Mouse (Mus musculus) lung, embryonic 14.5 days (tissue): ENCODE results near the gene Gm43720. TPM values are rescaled to one million over a fixed set of nuclear protein-coding genes. Genes with fewer than 3 reads are reported as not detected.

Source experiments
- ATAC-seq: fragments of 200-750 bp; cut with Nextera tagmentation; 2 replicates; pipeline ENCODE4 v1.8.0; 2017; ENCODE audit warnings: mild to moderate bottlenecking, moderate TSS enrichment, moderate library complexity; ENCODE audit not compliant: insufficient read depth
- DNase-seq: peaks from one replicate; pipeline ENCODE4 v3.0.0-alpha.2; 2015
- H3K27ac ChIP-seq: fragments of 300-500 bp; sonication (generic); 2 replicates; pipeline ENCODE4 v1.5.1; 2014; ENCODE audit warnings: low read depth, mild to moderate bottlenecking, moderate library complexity
- H3K27me3 ChIP-seq: fragments of 300-500 bp; sonication (generic); 2 replicates; pipeline ENCODE4 v1.6.1; 2014; ENCODE audit warnings: low read length, control low read depth; ENCODE audit not compliant: insufficient read depth
- H3K36me3 ChIP-seq: fragments of 300-500 bp; sonication (generic); 2 replicates; pipeline ENCODE4 v1.6.1; 2014; ENCODE audit warnings: control low read depth; ENCODE audit not compliant: insufficient read depth
- H3K4me1 ChIP-seq: fragments of 300-500 bp; sonication (generic); 2 replicates; pipeline ENCODE4 v1.6.1; 2014; ENCODE audit warnings: antibody characterized with exemption, control low read depth; ENCODE audit not compliant: insufficient read depth
- H3K4me2 ChIP-seq: fragments of 300-500 bp; sonication (generic); 2 replicates; pipeline ENCODE4 v1.6.1; 2014; ENCODE audit warnings: mild to moderate bottlenecking
- H3K4me3 ChIP-seq: fragments of 300-500 bp; sonication (generic); 2 replicates; pipeline ENCODE4 v1.5.1; 2014; ENCODE audit warnings: low read depth, low read length
- H3K9ac ChIP-seq: fragments of 300-500 bp; sonication (generic); 2 replicates; pipeline ENCODE4 v1.6.1; 2014
- H3K9me3 ChIP-seq: fragments of 300-500 bp; sonication (generic); 2 replicates; pipeline ENCODE4 v1.6.1; 2016; ENCODE audit warnings: low read depth, low read length, control low read depth
- CTCF ChIP-seq: IDR thresholded peaks from 2 replicates; pipeline ENCODE4 v1.5.1; 2016; ENCODE audit warnings: antibody characterized with exemption, low read depth
- WGBS: fragments of 180-500 bp; shearing (Covaris S2); extraction: QIAGEN DNeasy Blood & Tissue Kit; methylation state at CpG from one replicate; pipeline ENCODE4 v1.1.7; 2014; 5-methylcytosine and 5-hydroxymethylcytosine counted together
- polyA plus RNA-seq: library from polyadenylated mRNA; unstranded; fragments of >200 nt; fragmentation: Nextera tagmentation; extraction: Ambion mirVana; gene quantifications from 2 replicates; pipeline ENCODE4 v1.2.1, GENCODE M21; 2014

Gene Gm43720
- polyA plus RNA-seq, 1 experiment from 2014 or later = 0.12 TPM

DNA sequence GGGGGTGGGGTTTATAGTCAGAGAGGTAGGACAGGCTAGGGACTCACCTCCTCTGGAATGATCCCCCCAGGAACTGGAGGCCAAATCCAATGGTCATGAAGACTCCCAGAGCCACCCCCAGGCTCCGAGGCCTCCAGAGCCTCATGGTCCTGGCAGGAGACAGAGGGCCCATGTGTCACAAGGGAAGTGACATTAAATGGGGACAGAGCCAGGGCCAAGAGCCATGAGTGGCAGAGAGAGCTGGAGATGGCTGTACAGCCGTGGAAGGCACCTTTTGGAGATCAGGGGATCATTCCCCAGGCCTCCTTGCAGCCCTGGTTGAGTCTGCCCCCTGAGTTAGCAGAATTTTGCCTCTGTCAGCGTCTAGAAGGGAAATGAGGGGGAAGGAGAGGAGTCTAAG is 8.5 kb downstream of the Gm43720 start:
- no peak overlapping the region for H3K27ac ChIP-seq
- peaks cover 7% of the 10 kb centered on the region; the same call in 1 of the 2 replicates for H3K4me1 ChIP-seq
- DNase-seq (no peak), ATAC-seq (no peak)
- no peak overlapping the region for H3K9ac ChIP-seq
- TF ChIP-seq CTCF = no peak
- H3K4me2 ChIP-seq = no peak overlapping the region
- H3K36me3 ChIP-seq = peaks cover 9% of the 10 kb centered on the region; the same call in 1 of the 2 replicates
- 53% methylated on average over 3 of the region's 3 CpGs for WGBS
- no peaks in the 10 kb centered on the region for H3K27me3 ChIP-seq
- H3K9me3 ChIP-seq = no peaks in the 10 kb centered on the region
- no peak overlapping the region for H3K4me3 ChIP-seq

DNA sequence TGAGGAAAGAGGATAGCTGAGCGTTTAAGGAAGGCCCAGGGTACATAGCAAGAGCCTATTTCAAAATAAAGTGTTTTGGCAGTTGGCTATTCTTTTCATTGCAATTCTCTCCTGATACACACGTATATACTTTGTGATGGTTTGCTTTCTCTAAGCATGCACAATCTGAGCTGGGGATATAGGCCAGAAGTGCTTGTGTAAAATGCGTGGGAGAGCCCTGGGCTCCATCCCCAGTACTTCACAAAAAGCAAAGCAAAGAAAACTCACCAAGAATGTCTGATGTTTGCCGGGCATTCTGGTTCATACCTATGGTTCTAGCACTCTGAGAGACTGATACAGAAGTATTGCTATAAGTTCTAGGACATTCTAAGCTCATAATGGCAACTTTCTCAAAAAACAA is 10.8 kb downstream of the Gm43720 start:
- TF ChIP-seq CTCF = no peak
- H3K36me3 ChIP-seq = no peaks in the 10 kb centered on the region
- DNase-seq = no peak
- no peak overlapping the region for H3K9ac ChIP-seq
- 76% methylated on average over 4 of the region's 4 CpGs for WGBS
- H3K9me3 ChIP-seq = no peaks in the 10 kb centered on the region
- H3K27ac ChIP-seq = no peak overlapping the region
- no peak overlapping the region for H3K4me2 ChIP-seq
- H3K4me1 ChIP-seq = peaks cover 4% of the 10 kb centered on the region; the same call in 1 of the 2 replicates
- ATAC-seq = no peak
- no peak overlapping the region for H3K4me3 ChIP-seq
- H3K27me3 ChIP-seq = no peaks in the 10 kb centered on the region

DNA sequence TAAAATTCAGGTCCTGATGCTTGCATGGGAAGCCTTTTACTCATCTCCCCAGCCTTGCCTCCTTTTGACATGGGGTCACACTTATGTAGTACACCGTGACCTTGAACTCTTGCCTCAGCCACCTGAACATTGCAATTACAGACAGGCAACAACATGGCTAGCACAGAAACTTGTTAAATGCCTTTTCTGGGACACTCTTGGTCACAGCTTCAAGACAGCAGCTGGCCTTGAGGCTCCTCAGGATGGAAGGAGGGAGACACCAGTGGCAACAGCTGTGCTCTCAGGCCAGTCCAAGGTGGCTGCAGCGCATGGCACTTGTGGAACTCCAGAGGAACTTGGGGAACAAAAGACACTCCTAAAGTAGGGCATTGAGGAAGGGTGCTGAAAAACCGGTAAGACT is 12.6 kb downstream of the Gm43720 start:
- no peaks in the 10 kb centered on the region for H3K27me3 ChIP-seq
- no peaks in the 10 kb centered on the region for H3K9me3 ChIP-seq
- peaks cover under 1% of the 10 kb centered on the region; the same call in 1 of the 2 replicates for H3K36me3 ChIP-seq
- H3K9ac ChIP-seq = no peak overlapping the region
- peaks cover 11% of the 10 kb centered on the region for H3K4me1 ChIP-seq
- WGBS = 83% methylated on average over 3 of the region's 3 CpGs
- H3K27ac ChIP-seq = no peak overlapping the region
- ATAC-seq = no peak
- no peak for TF ChIP-seq CTCF
- H3K4me3 ChIP-seq = no peak overlapping the region
- H3K4me2 ChIP-seq = no peak overlapping the region
- DNase-seq = no peak

DNA sequence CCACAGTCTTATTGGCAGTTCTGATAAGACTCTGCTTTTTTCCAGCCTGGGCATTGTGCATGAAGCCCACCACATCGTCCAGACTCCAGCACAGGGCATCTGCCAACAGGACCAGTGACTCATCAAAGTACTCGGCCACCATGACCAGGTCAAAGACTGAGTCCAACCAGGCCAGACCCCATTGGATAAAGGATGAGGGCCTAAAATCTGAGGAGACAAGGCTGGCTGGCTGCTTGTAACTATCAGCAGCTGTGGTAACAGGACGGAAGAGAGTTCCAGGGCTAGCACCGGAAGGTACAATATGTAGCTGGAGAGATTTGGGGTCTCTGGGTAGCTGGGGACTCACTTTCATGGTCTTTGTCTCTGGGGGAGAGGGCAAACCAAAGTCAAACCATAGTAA is 14.0 kb downstream of the Gm43720 start:
- no peak for TF ChIP-seq CTCF
- peaks cover 7% of the 10 kb centered on the region for H3K4me1 ChIP-seq
- peaks cover 14% of the 10 kb centered on the region for H3K36me3 ChIP-seq
- ATAC-seq = no peak
- WGBS = 95% methylated on average over 4 of the region's 4 CpGs
- no peak overlapping the region for H3K4me2 ChIP-seq
- H3K27ac ChIP-seq = no peak overlapping the region
- no peaks in the 10 kb centered on the region for H3K9me3 ChIP-seq
- no peak overlapping the region for H3K4me3 ChIP-seq
- H3K27me3 ChIP-seq = no peaks in the 10 kb centered on the region
- no peak overlapping the region for H3K9ac ChIP-seq
- no peak for DNase-seq

DNA sequence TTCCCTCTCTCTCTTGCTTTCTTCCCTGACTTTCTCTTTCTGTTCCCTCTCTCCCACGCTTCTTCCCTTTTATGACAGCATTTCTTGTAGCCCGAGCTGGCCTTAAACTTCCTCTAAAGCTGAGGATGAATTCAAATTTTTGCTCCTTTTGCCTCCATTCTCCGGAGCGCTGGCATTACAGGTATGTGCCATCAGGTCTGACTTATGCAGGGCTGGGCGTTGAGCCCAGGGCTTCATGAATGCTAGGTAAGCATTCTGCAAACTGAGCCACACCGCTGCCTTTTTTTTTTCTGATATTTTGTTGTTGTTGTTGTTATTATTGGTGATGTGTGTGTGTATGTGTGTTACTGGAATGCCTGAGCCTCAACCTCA is 15.6 kb downstream of the Gm43720 start:
- peak overlapping the region; percentile 95 for H3K9ac ChIP-seq
- peak overlapping the region; percentile 95 for H3K4me3 ChIP-seq
- H3K27ac ChIP-seq = 0 out of 2 replicates have a peak overlapping the region, but pooled peaks have one; percentile 42
- H3K4me1 ChIP-seq = peaks cover 7% of the 10 kb centered on the region
- H3K27me3 ChIP-seq = no peaks in the 10 kb centered on the region
- H3K9me3 ChIP-seq = no peaks in the 10 kb centered on the region
- WGBS = 8% methylated on average over 6 of the region's 6 CpGs
- TF ChIP-seq CTCF = no peak
- H3K36me3 ChIP-seq = peaks cover 29% of the 10 kb centered on the region
- ATAC-seq = no peak
- no peak for DNase-seq
- peak overlapping the region; percentile 92 for H3K4me2 ChIP-seq

DNA sequence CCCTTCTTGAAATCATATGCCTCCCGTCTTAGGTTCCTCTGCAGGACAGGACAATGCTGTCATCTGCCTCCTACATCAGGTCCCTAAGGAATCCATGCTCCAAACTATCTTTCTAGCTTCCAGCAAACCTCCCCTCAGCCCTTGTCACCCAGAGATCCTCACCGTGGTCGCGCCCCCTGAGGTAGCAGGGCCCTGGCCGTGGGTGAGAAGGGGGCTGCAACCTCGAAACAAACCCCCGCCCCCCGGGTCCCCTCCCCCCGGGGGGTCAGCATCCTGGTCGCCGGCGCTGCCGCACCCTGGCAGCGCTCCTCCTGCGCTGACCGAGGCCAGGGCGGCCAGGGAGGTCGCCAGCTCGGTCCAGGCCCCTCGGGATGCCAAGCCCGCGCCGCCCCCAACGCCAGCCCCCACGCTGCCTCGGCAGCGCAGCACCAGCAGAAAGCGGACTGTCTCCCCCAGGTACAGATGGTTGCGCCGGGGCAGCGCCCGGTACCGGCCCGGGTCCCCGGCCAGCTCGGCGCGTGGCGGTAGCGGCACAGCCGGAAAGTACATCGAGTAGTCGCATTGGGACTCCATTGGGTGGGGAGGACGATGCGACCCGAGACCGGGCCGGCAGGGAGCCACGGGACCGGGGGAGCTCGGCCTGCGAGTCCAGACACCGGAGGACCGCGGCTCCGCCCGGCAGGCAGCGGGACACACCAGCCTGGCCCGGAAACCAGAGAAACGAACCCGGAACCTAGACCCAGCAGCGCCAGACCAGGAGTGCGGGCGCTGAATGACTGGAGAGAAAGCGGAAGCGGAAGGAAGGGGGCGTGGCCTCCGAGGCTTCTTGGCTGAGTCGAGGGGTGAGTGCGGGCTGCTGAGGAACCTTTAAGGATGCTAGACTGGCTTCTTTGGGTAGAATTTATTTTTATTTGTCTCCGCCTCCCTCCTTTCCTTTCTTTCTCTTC is 16.2 kb downstream of the Gm43720 start, which contains the start of gene BC037034:
Gene BC037034, minus strand, starts transcription at position 774 of the 947 bp plus-strand sequence.
- Histone ChIP-seq H3K4me2 (peak within 1 kb of the TSS; percentile 92), H3K9me3 (no peaks in the 10 kb centered on the region), H3K27me3 (no peaks in the 10 kb centered on the region), H3K27ac (peak within 1 kb of the TSS; percentile 42; the same call in 1 of the 2 replicates), H3K4me3 (peak within 1 kb of the TSS; percentile 95), H3K4me1 (peaks cover 7% of the 10 kb centered on the region), H3K9ac (peak within 1 kb of the TSS; percentile 95), H3K36me3 (peaks cover 35% of the 10 kb centered on the region)
- no peak for TF ChIP-seq CTCF
- DNase-seq = peak; percentile 97
- ATAC-seq = peak; percentile 93
- under 1% methylated on average over 71 of the region's 71 CpGs for WGBS

DNA sequence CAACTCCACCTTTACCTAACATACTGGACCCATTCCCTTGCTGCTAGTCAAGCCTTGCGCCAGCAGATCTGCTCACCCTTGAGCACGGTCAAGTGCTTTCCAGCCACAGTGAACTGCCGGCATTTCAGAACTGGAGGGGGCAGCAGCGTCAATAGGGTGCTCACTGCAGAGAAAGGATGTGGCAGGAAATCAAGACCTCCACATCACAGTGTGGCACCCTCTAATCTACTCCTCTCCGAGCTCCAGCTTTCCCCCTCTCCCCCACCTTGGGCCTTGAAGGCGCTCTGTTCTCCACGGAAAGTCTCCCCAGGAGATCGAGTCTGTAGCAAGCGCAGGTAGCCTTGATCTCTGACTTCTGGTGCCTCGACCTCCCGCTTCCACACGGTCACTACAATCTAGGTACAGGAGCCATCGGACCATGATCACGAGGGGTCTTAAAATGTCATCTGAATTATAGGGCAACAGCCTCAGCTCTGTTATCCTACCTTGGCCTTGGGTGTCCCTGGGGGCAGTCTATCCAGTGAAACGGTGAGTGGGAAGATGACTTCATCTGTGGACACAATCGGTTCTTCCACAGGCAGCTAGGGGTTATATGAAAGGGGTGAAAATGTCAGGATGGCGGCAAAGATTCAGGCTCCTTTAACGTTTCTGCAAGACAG is 17.0 kb downstream of the Gm43720 start:
- no peak for ATAC-seq
- no peak for DNase-seq
- Histone ChIP-seq H3K4me1 (peaks cover 7% of the 10 kb centered on the region), H3K9ac (peak overlapping the region; percentile 95), H3K27ac (no peak overlapping the region), H3K4me2 (peak overlapping the region; percentile 92), H3K4me3 (peak overlapping the region; percentile 95), H3K36me3 (peaks cover 40% of the 10 kb centered on the region), H3K9me3 (no peaks in the 10 kb centered on the region), H3K27me3 (no peaks in the 10 kb centered on the region)
- no peak for TF ChIP-seq CTCF
- 56% methylated on average over 18 of the region's 18 CpGs for WGBS
